Comparison of ENCODE assay signal across 17 mouse cellular contexts in genomic region chr7:112483382-112483781, GRCm38 (mm10). TPM values are rescaled to one million over a fixed set of nuclear protein-coding genes. Genes with fewer than 3 reads are reported as not detected.
A peak's percentile ranks its signal among the peaks of the same experiment; 100 is the strongest.
DNase-seq lines count a peak whose midpoint lies in the region; ATAC-seq and TF ChIP-seq lines count a peak whose summit lies in the region.
"Had no signal": no experiment of that assay in that cellular context is flagged by ENCODE, and none has a peak within 500 bp of the region (broad histone marks: within the 10 kb centered on the region; RNA-seq: fewer than 3 reads in every experiment).

No protein-coding gene starts in this region.

- no peak overlapping the region for H3K9ac ChIP-seq in forebrain, embryonic 12.5 days
- H3K9ac ChIP-seq in forebrain, postnatal 0 days, result no peak overlapping the region
- no peak overlapping the region for H3K9ac ChIP-seq in lung, embryonic 14.5 days
- H3K9ac ChIP-seq in embryonic facial prominence, embryonic 14.5 days (ENCODE audit: low read depth, low read length), result no peak overlapping the region
- H3K9ac ChIP-seq in midbrain, embryonic 15.5 days, result no peak overlapping the region
- H3K9ac ChIP-seq: embryonic facial prominence, embryonic 15.5 days; neural tube, embryonic 12.5 days had no signal

- no peaks in the 10 kb centered on the region for H3K27me3 ChIP-seq in forebrain, embryonic 12.5 days
- H3K27me3 ChIP-seq in forebrain, postnatal 0 days (ENCODE audit: insufficient read depth, low read length), result no peaks in the 10 kb centered on the region
- no peaks in the 10 kb centered on the region for H3K27me3 ChIP-seq in lung, embryonic 14.5 days (ENCODE audit: insufficient read depth, low read length)
- no peaks in the 10 kb centered on the region for H3K27me3 ChIP-seq in embryonic facial prominence, embryonic 14.5 days (replicated peaks; ENCODE audit: control insufficient read depth, insufficient read depth, low read length)
- no peaks in the 10 kb centered on the region for H3K27me3 ChIP-seq in midbrain, embryonic 15.5 days (replicated peaks)
- H3K27me3 ChIP-seq: embryonic facial prominence, embryonic 15.5 days; neural tube, embryonic 12.5 days had no signal

- ATAC-seq in forebrain, embryonic 12.5 days (ENCODE audit: low FRiP score), result 0 out of 2 replicates have a peak, but pooled peaks have one; percentile 53
- no peak for ATAC-seq in forebrain, postnatal 0 days
- ATAC-seq in lung, embryonic 14.5 days (ENCODE audit: insufficient read depth), result no peak
- no peak for ATAC-seq in embryonic facial prominence, embryonic 14.5 days (ENCODE audit: low read depth)
- ATAC-seq in midbrain, embryonic 15.5 days (replicated peaks), result no peak
- ATAC-seq: lung, postnatal 0 days had no signal

- WGBS in forebrain, embryonic 12.5 days, result 0% methylated on average over 2 of the region's 2 CpGs
- 6% methylated on average over 2 of the region's 2 CpGs for WGBS in forebrain, postnatal 0 days
- WGBS in lung, embryonic 14.5 days, result 26% methylated on average over 2 of the region's 2 CpGs
- WGBS in embryonic facial prominence, embryonic 14.5 days, result 34% methylated on average over 2 of the region's 2 CpGs
- WGBS in midbrain, embryonic 15.5 days, result 25% methylated on average over 2 of the region's 2 CpGs

- no peak for DNase-seq in forebrain, postnatal 0 days
- no peak for DNase-seq in lung, embryonic 14.5 days
- DNase-seq in lung, postnatal 4 days, result no peak
- DNase-seq in embryonic facial prominence, embryonic 14.5 days (ENCODE audit: low spot score), result no peak
- no peak for DNase-seq in spleen, postnatal 14 days (ENCODE audit: low spot score in 2 of 2)
- DNase-seq: adrenal gland, postnatal 10 days; cerebellum, adult 9-10 months; heart, adult 11 months; kidney, adult 8-10 months; thymus, postnatal 4 days had no signal

- H3K4me3 ChIP-seq in forebrain, embryonic 12.5 days (replicated peaks), result no peak overlapping the region
- H3K4me3 ChIP-seq in forebrain, postnatal 0 days (ENCODE audit: low read depth, low read length), result no peak overlapping the region
- no peak overlapping the region for H3K4me3 ChIP-seq in lung, embryonic 14.5 days (ENCODE audit: low read depth, low read length)
- H3K4me3 ChIP-seq in embryonic facial prominence, embryonic 14.5 days (ENCODE audit: low read depth, low read length), result no peak overlapping the region
- H3K4me3 ChIP-seq in midbrain, embryonic 15.5 days, result no peak overlapping the region
- H3K4me3 ChIP-seq: embryonic facial prominence, embryonic 15.5 days; neural tube, embryonic 12.5 days had no signal

- no peak for TF ChIP-seq CTCF in forebrain, postnatal 0 days (IDR thresholded peaks at IDR 0.05; ENCODE audit: low read depth)
- no peak for TF ChIP-seq CTCF in lung, embryonic 14.5 days (IDR thresholded peaks at IDR 0.05; ENCODE audit: low read depth)

- peaks cover 24% of the 10 kb centered on the region for H3K4me1 ChIP-seq in forebrain, embryonic 12.5 days
- no peaks in the 10 kb centered on the region for H3K4me1 ChIP-seq in forebrain, postnatal 0 days (ENCODE audit: insufficient read depth)
- peaks cover 19% of the 10 kb centered on the region for H3K4me1 ChIP-seq in lung, embryonic 14.5 days (ENCODE audit: insufficient read depth)
- H3K4me1 ChIP-seq in embryonic facial prominence, embryonic 14.5 days (ENCODE audit: control insufficient read depth, insufficient read depth, low read length), result peaks cover 36% of the 10 kb centered on the region
- peaks cover 6% of the 10 kb centered on the region; the same call in 1 of the 2 replicates for H3K4me1 ChIP-seq in midbrain, embryonic 15.5 days

- no peaks in the 10 kb centered on the region for H3K36me3 ChIP-seq in forebrain, embryonic 12.5 days (replicated peaks)
- H3K36me3 ChIP-seq in forebrain, postnatal 0 days (ENCODE audit: insufficient read depth), result no peaks in the 10 kb centered on the region
- H3K36me3 ChIP-seq in lung, embryonic 14.5 days (ENCODE audit: insufficient read depth), result no peaks in the 10 kb centered on the region
- no peaks in the 10 kb centered on the region for H3K36me3 ChIP-seq in embryonic facial prominence, embryonic 14.5 days (ENCODE audit: control insufficient read depth, insufficient read depth, low read length)
- no peaks in the 10 kb centered on the region for H3K36me3 ChIP-seq in midbrain, embryonic 15.5 days (replicated peaks)
- H3K36me3 ChIP-seq: embryonic facial prominence, embryonic 15.5 days; neural tube, embryonic 12.5 days had no signal

- H3K4me2 ChIP-seq in forebrain, embryonic 12.5 days, result no peak overlapping the region
- no peak overlapping the region for H3K4me2 ChIP-seq in forebrain, postnatal 0 days (ENCODE audit: low read depth)
- no peak overlapping the region for H3K4me2 ChIP-seq in lung, embryonic 14.5 days
- no peak overlapping the region for H3K4me2 ChIP-seq in embryonic facial prominence, embryonic 14.5 days (ENCODE audit: low read depth, low read length)
- no peak overlapping the region for H3K4me2 ChIP-seq in midbrain, embryonic 15.5 days
- H3K4me2 ChIP-seq: embryonic facial prominence, embryonic 15.5 days; neural tube, embryonic 12.5 days had no signal

- no peaks in the 10 kb centered on the region for H3K9me3 ChIP-seq in forebrain, embryonic 12.5 days
- H3K9me3 ChIP-seq in forebrain, postnatal 0 days (ENCODE audit: low read length), result no peaks in the 10 kb centered on the region
- no peaks in the 10 kb centered on the region for H3K9me3 ChIP-seq in lung, embryonic 14.5 days (ENCODE audit: low read depth, low read length)
- no peaks in the 10 kb centered on the region for H3K9me3 ChIP-seq in embryonic facial prominence, embryonic 14.5 days (ENCODE audit: control insufficient read depth, low read length)
- no peaks in the 10 kb centered on the region for H3K9me3 ChIP-seq in midbrain, embryonic 15.5 days
- H3K9me3 ChIP-seq: embryonic facial prominence, embryonic 15.5 days; neural tube, embryonic 12.5 days had no signal

- H3K27ac ChIP-seq in forebrain, embryonic 12.5 days, result peak overlapping the region; percentile 67
- H3K27ac ChIP-seq in forebrain, postnatal 0 days (ENCODE audit: low read depth, low read length), result no peak overlapping the region
- H3K27ac ChIP-seq in lung, embryonic 14.5 days (ENCODE audit: low read depth), result peak overlapping the region; percentile 54; the same call in 1 of the 2 replicates
- H3K27ac ChIP-seq in embryonic facial prominence, embryonic 14.5 days (replicated peaks; ENCODE audit: low read depth, low read length), result peak overlapping the region; percentile 33; the same call in 1 of the 2 replicates
- 0 out of 2 replicates have a peak overlapping the region, but pooled peaks have one; percentile 26 for H3K27ac ChIP-seq in midbrain, embryonic 15.5 days
- H3K27ac ChIP-seq: neural tube, embryonic 12.5 days had no signal

RNA-seq across cellular contexts. Expression of gene Parva, which starts 56.1 kb away (rescaled TPM):
- 51.9 and 54.6 TPM in 2 replicates for polyA plus RNA-seq in forebrain, embryonic 12.5 days (2016; fragmentation: Nextera tagmentation; extraction: Ambion mirVana)
- 13.9 and 17.6 TPM in 2 replicates for total RNA-seq in forebrain, postnatal 0 days (2014; rRNA removed)
- 12.0 and 19.1 TPM in 2 replicates for polyA plus RNA-seq in forebrain, postnatal 0 days (2015; fragmentation: Nextera tagmentation; extraction: Ambion mirVana)
- polyA plus RNA-seq in lung, embryonic 14.5 days (2014; fragmentation: Nextera tagmentation; extraction: Ambion mirVana), result 102 and 105 TPM in 2 replicates
- 93.4 and 95.4 TPM in 2 replicates for polyA plus RNA-seq in embryonic facial prominence, embryonic 14.5 days (2014; fragmentation: Nextera tagmentation; extraction: Ambion mirVana)
- polyA plus RNA-seq in midbrain, embryonic 15.5 days (2015; fragmentation: Nextera tagmentation; extraction: Ambion mirVana), result 23.9 and 25.7 TPM in 2 replicates
- total RNA-seq: hematopoietic stem cell, adult 5-6 weeks; megakaryocyte-erythroid progenitor cell, adult 5-6 weeks had no signal
